Mouse (Mus musculus): ENCODE results near the gene Col4a4.

Col4a4 gene

DNA sequence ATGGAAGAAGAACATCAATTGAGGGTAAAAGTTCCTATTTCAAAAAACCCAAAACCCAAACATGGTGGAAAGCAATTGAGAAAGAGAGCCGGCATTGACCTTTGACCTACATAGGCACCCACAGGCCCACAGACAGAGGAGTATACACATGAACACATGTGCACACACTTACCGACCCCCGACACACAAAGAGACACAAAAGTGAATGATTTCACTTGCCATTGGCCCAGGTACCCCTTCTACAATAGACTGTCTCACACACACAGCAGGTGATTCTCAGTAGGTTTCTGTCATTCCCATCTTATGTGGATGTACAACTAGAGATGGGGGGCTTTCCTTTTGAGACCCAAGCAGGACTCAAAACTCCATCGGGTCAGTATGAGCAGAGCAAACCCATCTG lies 110.8 kb downstream of the Col4a4 start:
- DNase-seq (ENCODE audit: low read depth, low spot score) = no peak

DNA sequence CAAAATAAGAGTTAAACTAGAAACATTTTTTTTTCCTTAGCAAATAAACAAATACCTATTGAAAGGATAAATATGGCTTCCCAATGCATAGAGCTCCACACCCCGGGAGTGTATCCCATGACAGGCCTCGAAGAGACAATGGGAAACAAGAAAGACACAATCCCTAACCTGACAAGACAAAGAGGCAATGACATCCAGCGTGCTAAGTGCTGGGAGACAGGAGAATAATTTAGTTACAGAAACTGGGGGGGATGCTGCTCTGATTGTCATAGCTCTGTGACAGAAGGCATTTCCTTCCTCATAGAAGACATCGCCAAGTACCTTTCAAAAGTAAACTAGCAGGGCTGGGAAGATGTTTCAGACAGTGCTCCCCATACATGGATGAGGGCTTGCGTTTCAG lies 111.4 kb downstream of the Col4a4 start:
- DNase-seq (ENCODE audit: low read depth, low spot score) = no peak

DNA sequence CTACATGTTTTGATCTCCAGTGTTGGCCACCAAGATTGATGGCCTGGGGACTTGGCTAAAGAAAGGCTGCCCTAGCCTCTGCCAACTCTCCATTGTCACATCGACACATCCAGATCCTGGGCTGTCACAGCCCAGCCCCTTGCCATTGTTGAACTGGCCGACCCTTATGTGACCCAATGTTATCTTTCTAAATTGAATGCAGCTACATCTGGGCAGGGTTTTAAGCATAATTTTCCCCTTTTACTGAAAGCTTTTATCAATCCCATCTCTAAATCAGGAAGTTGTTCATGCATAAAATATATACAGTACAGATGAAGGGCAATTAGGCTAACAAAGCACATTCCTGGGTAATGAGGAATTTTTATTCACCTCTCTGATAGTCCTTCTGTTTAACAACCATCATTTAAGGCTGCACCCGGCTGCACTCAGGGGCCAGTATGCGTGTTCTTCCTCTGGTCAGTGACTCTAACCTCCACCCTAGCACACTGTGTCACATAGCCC lies 112.1 kb downstream of the Col4a4 start:
- peak; percentile 40 for DNase-seq (ENCODE audit: low read depth, low spot score)

DNA sequence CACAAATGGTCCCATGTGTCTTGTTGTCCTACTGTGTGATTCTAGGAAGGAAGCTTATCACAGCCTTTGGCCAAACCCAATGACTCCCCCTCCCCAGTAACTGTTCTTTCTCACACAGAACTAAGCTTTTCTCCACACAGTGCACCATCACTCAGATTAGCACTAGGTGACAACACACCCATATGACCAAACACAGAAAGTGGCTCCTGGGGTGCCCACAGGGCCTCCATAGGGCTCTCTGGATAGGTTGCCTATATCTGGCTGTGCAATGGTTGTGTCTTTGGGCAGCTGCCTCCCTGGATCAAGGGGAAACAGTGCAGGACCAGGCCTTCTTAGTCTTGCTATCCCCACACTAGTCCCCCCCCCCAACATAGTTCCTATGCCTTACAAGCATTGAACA lies 113.2 kb downstream of the Col4a4 start:
- DNase-seq (ENCODE audit: low read depth, low spot score) = no peak

DNA sequence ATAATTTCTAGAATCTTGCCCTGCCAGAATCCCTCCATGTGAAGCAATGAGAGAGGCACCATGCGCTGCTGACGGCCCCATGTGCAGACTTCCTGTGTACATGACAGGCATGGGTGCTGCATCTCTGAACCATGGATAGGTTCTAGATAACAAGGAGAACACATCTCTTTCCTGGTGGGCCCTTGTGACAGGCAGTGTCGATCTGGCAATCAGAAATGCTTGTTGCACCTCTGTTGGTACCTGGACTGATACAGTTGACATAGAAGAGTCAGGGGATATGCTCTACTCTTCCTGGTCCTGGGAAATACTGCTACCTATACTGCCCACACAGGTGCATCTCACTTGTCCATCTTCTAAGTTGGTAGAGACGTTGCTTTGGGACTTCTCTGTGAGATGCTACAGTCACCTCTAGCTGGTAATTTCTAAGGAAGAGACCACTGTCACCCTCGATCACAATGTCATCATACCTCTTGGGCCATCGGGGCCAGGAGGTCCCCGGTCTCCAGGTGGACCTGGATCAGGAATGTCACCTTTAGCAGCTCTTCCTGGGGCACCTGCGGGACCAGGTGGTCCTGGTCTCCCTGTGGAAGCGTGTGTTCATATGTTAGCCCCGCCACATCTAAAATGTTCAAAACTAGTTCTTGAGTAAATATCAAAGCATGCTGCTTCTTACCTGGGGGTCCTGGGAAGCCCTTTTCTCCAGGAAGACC lies 116.0 kb downstream of the Col4a4 start:
- DNase-seq (ENCODE audit: low read depth, low spot score) = no peak

DNA sequence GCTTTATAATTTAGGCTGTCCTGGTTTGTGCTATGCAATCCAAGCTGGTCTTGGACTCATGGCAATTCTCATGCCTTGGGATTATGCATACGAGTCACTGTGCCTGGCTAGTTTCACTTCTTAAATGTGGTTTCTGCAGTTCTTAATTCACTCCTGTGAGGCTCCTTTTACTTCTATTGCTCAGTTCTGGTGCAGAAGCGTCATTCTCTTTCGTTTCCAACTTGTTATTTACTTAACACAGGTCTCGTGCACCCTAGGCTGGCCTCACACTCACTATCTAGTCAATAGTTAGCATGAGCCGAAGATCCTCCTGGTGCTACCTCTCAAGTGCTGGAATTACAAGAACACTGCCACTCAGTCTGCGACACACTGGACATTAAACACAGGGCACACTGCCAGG lies 117.8 kb downstream of the Col4a4 start:
- DNase-seq (ENCODE audit: low read depth, low spot score) = no peak

DNA sequence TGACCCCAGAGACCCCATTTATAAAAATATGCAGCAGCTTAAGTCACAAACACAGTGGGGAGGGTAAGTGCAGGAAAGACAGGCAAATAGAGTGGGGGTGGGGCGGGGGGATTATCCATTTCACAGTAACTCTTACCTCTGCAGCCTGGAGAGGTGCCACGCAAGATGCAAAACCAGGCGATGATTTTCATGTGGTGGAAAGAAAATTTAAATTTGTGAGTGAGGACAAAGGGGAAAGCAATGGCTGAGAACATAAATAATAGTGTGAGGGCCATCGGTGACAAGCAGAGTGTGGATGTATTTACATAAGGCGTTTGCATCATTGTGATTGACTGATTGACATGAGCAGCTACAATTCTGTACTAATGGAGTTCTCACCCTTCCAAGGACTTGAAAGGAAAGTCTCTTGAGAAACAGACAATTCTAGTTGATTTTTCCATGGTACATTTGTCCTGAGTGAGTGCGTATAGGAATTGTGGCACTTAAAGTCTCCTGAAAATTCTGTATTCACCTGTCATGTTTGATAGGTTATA lies 121.3 kb downstream of the Col4a4 start:
- no peak for DNase-seq (ENCODE audit: low read depth, low spot score)

DNA sequence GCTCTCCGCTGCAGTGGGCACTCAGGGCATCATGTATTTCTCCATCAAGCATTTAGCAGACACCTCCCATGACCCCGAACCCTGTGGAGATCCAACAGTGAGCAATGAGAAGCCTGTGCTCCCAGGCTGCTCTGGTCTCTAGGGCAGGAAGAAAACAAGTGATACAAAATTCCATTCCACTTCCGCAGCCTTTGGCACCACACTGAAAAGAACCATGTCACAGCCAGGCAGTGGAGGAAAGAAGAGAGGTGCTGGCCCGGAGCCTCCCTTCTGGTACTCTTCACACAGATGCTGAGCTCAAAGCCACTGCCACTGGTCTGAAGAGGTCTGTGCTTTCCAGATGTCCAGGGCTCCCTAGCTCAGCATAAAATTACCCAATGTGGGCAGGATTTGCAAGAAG lies 125.6 kb downstream of the Col4a4 start:
- DNase-seq (ENCODE audit: low read depth, low spot score) = no peak

DNA sequence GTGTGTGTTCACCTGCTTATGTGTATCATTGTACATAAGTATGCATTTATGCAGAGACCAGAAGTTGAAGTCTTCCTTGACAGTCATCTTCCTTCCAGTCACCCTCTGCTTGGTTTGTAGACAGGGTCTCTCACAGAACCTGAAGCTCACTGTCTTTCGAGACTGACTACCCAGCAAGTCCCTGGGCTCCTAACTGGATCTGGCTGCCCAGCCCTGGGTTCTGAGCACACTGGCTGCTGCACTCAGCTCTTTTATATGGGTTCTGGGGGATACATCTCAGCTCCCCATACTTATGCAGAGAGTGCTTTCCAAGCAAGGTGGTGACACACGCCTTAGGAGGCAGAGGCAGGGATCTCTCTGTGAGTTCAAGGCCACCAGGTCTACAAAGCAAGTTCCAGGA lies 126.7 kb downstream of the Col4a4 start:
- no peak for DNase-seq (ENCODE audit: low read depth, low spot score)

DNA sequence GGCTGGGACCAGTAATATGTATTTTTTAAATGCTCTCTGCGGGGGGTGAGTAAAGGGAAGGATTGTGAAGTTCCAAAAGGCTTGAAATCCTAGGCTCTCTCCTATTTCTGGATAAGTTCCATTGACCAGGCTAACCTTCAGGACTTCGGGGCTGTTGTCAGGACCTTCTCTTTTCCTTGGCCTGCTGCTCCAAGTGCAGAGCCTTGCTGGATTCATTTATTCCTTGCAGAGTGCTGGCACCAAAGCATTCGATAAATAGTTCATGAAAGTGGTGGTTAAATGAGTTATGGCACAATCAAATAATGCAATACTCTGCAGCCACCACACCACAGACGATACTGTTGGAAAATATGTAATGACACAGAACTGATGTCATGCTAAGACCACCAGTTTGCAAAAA lies 127.3 kb downstream of the Col4a4 start:
- no peak for DNase-seq (ENCODE audit: low read depth, low spot score)

DNA sequence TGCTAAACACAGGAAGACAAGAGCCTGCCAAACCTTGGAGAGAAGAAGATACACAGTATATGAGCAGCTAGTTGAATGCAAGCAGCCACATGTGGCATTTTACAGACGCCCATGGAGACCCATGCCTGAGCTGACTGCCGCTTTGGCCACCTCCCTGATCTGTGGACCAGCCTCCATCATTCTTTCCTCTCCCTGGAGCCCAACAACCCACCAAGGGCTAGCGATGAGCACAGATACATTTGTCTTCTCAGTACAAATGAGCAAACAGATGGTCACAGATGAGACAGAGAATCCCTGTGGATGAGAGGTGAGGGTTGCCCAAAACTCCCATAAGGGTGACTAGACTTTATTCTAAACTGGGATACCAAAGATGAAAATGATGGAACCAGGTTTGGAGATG lies 132.6 kb downstream of the Col4a4 start:
- DNase-seq (ENCODE audit: low read depth, low spot score) = no peak

DNA sequence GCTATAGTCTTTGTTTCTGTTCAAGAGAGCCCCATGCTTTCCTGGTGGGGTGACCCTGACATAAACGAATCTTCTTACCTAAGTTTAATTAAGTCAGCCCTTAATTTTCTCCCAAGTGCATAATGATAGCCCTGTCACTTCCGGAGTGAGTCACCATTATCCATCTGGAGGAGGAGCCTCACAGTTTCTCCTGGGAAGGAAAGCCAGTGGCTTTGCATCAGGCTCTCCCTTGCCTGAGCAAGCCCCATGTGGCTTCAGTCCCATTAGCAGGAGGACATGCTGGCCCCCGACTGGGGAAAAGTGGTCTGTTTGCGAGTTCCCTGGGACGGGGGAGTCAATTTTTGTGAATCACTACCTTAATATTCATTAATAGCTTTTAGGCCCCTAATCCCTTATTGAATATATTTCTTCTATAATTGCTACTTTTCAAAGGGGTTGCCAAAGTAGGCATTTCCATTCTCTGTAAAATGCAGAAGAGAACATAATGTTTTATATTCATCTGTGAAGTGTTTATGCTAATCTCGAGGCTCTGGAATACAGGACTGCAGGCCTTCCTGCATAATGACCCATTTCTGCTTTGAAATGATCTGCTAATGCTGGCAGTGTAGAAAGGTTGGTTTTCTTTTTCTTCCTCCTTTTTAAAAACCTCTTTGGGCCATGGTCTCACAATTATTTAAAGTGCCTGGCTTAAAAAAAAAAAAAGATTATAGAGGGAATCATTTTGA lies 134.6 kb downstream of the Col4a4 start:
- no peak for DNase-seq (ENCODE audit: low read depth, low spot score)

DNA sequence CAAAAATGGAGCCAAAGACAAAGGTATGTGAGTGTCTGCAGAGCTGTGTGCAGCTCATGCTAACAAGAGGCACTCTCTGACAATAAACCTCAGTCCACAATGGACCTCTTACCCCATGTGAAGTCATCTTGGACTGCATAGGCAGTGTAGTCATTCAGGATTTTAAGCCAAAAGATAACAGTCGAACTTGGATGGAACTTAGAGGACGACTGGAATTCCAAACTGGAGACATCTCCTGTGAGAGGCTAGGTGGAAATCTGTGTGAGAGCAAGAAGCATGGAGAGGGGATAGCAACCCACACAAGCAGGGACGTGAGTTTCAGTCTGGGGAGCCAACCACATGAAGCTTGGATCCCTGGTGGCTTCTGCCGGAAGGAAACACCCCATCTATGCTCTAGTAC lies 136.8 kb downstream of the Col4a4 start:
- DNase-seq (ENCODE audit: low read depth, low spot score) = no peak

DNA sequence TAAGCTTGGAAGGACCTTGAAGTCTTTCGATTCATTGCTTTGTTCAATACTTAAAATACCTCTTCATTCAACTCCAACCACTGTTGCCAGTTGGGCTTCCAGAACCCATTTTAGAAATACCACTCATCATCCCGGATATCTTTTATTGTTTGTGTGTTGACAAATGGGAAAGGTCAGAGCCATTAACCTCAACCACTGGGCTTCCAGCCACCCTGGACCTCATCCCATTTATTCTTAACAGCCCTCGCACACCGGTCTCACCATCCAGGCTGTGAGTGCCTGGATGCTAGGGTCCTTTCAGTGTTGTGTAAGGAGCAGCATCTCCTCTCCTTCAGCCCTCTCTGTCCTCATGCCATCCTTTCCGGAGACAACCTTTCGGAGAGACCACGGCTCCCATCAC lies 140.6 kb downstream of the Col4a4 start:
- DNase-seq (ENCODE audit: low read depth, low spot score) = no peak

DNA sequence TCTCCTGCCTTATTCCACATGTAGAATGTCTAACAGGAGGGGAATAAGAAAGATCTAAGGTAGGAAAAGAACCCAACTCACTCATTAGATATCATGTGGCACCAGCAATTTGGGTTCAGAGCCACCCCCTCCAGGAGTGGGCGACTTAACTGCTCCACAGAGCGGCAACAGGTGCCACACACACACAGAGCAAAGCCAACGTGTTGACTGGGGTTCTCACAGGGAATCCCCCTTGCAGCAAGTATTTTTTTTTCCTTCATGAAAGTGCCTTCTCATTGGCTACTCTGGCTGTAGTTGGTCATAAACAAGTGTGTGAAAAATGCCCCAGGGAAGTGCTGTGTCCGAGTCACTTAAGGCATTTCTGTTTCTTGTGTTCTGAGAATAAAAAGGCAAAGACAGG lies 143.1 kb downstream of the Col4a4 start:
- no peak for DNase-seq (ENCODE audit: low read depth, low spot score)

DNA sequence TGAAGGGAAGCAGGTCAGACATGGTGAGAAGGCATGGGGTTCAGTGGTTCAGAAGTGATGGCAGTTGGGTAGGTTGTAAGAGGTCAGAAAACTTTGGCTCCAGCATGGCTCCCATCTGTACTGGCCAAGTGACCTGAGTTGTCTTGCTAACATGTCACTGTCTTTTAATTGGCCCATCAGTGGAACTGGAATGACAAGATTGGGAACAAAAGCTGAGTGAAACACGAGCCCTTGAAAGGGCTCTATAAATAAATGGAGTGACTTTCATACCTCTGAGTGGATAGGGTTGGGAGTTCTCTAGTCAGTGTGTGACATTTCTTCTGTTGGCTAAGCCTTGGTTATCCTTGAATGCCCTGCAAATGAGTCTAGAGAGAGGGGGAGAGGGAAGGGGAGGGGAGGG lies 146.5 kb downstream of the Col4a4 start:
- DNase-seq (ENCODE audit: low read depth, low spot score) = no peak

DNA sequence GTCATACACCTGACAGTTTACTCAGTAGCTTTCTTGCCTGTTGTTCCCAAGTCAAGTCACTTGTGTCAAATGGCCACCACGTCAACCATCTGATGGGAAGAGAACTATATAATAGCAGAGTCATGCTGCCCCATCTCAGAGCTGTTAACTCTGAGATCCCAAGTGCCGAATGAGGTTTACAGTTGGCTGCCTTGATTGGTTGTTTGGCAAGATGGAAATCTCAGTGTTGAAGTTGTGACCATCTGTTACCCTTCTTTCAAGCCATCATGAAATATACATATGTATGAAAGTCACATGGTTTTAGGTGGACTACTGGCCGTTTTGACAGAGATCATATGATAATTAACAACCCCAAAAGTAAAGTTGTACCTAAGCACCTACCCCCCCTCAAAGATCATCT lies 149.4 kb downstream of the Col4a4 start:
- DNase-seq (ENCODE audit: low read depth, low spot score) = no peak

DNA sequence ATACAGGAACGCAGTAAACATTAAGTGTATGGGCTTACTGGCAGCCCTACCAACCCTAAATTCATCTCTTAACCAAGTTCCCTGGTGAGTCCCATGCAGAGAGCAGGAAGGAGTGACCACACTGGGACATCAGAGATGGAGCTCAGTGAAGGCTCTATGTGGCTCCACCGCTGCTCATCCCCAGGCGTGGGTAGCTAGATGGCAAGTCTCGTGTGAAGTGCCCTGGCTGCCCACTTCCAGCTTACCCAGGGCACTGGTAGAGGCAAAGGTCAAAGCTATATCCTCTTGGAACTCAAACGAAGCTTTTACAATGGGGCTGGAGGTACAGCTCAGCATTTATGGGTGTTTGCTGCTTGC lies 153.0 kb downstream of the Col4a4 start:
- DNase-seq (ENCODE audit: low read depth, low spot score) = no peak

DNA sequence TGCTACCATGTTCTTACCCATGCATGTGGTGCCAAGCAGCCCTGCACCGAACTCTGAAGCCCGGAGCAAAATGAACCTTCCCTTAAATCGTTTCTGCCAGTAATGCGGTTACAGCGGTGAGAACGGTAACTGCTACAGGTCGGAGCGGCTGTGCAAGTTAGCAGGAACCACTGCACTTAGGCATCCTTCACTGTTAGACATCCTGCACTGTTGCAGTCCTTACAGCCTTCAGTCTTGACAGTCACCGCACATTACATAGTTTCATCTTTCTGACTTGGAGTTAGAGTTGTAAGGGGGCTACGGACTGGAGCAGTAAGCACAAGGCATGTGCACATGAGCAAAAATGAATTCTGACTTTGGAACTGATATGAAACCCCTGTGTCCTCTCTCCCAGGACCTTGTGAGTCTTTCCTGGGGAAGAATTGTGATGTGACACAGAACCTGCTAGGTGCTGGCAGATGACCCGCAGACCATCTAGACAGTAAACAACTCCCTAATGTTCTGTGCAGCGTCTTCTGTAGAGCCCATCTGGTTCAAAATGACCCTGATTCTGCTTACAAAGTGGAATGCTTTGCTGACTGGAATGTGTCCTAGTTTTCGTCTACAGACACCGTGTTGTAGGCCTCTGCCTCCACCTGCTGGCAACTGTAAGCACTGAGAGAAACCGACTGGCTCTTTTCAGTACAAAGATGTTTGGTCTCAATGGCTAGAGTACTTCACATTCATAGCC lies 153.6 kb downstream of the Col4a4 start:
- DNase-seq (ENCODE audit: low read depth, low spot score) = peak; percentile 80

DNA sequence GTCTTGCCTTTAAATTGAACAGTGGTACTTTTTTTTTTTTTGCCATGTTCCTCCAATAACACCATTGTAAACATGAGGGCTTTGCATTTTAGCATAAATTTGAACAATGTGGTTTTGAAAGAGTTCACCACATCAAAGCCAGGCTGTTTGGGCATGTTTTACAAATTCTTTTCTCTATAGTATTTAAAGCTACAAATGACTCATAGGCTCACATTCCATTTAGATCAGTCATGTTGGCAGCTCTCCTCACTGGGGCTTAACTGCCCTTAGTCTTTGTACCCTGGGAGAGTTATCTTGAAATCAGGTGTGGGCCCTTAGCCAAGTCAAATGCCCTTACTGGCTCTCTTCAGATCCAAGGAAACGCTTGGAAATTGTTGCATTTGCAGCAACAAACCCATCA lies 157.6 kb downstream of the Col4a4 start:
- DNase-seq (ENCODE audit: low read depth, low spot score) = no peak

DNA sequence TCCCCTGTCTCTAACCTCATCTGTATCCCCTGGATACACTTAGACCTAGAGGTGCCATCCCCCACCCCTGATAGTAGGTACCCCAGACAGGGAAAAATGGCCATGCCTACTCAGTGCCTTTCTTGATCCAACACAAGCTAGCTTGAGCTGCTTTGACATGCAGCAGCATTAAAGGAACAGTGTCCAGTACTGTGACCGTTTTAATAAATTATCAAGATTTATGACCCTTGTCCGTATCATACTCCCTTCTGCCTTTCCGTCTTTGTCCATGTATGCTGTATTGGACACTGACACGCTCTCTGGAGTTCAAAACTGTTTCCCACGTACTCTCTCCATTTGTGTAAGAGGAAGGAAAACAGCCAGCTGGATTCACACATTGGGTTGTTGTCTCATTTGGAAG lies 158.9 kb downstream of the Col4a4 start:
- no peak for DNase-seq (ENCODE audit: low read depth, low spot score)

DNA sequence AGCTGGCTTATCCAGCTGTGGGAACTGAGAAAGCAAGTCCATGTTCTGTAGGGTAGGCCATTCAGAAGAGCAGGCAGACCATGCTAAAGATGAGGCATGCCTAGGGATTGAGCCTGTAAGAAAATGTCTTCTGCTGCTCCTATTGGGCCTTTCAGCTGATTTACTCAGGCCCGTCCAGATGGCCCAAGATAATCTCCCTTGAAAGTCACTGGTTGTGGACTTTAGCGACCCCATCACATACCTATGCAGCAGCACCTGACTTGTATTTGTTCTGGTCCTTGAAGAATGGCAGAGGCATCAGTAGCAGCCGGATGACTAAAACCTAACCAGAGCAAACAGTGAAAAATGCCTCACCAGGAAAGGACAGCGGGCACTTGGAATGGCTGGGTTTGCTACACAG lies 171.0 kb downstream of the Col4a4 start:
- DNase-seq (ENCODE audit: low read depth, low spot score) = no peak
